Mouse (Mus musculus): Measurements from ENCODE around the gene Olfr391-ps. TPM values are rescaled to one million over a fixed set of nuclear protein-coding genes. Genes with fewer than 3 reads are reported as not detected.

Olfr391-ps gene
- total RNA-seq (2023): not detected

DNA sequence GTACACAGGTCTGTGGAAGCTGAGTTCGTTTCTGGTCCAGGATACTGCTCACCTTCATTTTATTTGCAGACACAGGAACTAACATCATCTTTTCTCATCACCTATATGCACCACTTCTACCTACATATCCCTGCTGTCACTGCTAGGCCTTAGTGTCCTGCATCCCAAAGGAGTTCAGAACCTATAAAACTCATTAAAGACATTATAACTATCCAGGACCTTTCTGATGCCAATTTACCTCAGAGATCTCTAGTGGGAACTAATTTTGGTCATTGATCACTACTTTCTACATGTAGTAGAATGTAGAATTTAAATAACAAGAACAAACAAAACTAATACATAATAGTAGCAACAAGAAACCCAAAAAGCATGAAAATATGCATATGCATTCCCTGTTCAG lies at the start of gene Olfr391-ps:
Gene Olfr391-ps, minus strand, starts transcription at position 101 of the 400 bp plus-strand sequence.

GRCm38 (mm10) chr11:73851354-73851753 lies 48.5 kb upstream of the Olfr391-ps start, which contains the start of gene Olfr393:
Olfr393 (minus strand) TSS chr11:73851454.

GRCm38 (mm10) chr11:73816949-73817348 lies 14.1 kb upstream of the Olfr391-ps start, which contains the start of gene Olfr392:
Olfr392 (minus strand) TSS chr11:73817049.

DNA sequence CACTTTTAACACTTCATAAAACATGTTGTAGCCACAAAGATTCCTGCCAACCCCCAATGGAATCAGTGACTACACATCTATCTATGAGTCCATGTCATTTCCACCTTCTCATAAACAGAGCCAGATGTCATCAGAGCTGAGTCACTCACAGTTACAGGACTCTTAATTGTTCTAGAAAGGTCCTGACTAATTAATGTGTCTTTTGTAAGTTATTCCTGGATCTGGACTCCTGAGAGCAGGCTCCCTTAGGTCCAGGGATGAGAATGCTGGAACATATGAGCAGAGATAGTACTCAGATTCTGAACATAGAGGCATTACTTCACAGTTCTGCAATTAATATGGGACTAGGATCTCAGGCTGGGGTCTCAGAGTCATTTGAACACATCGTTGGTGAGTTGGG lies 20.2 kb downstream of the Olfr391-ps start, which contains the start of gene Olfr390:
Gene Olfr390, plus strand, starts transcription at position 301 of the 400 bp plus-strand sequence.

DNA sequence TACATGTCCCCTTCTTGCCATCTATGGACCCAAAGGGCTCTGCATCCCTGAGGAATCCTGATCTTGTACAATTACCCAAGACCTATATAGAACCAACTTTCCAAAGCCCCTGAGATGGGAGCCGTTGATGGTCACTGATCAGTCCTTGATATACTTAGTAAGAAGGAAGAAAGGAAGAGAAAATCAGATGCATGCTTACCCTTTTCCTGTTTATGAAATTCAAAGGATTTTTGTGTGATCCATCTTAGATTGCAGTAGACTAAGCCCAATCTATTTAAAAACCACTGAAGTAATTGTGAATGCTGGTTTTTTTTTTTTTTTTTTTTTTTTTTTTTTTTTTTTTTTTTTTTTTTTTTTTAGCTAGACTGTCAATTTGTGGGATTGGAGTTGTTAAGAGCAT lies 22.2 kb downstream of the Olfr391-ps start, which contains the start of gene Olfr389:
Gene Olfr389, minus strand, starts transcription at position 101 of the 400 bp plus-strand sequence.

Other genes with a start within 250 kb of the Olfr391-ps start
- not detected for gene Olfr385, start 210.0 kb downstream of the Olfr391-ps start, total RNA-seq (2023)
- gene Olfr384, start 204.5 kb downstream of the Olfr391-ps start, total RNA-seq (2023): not detected
- not detected for gene Zfp735, start 114.3 kb downstream of the Olfr391-ps start, total RNA-seq (2023)
- not detected for gene Olfr389, start 22.3 kb downstream of the Olfr391-ps start, total RNA-seq (2023)
- not detected for gene Olfr390, start 20.1 kb downstream of the Olfr391-ps start, total RNA-seq (2023)
- not detected for gene Olfr392, start 14.0 kb upstream of the Olfr391-ps start, total RNA-seq (2023)
- not detected for gene Olfr393, start 48.4 kb upstream of the Olfr391-ps start, total RNA-seq (2023)
- not detected for gene Olfr394, start 87.7 kb upstream of the Olfr391-ps start, total RNA-seq (2023)
- not detected for gene Olfr395, start 106.2 kb upstream of the Olfr391-ps start, total RNA-seq (2023)
- gene Olfr23, start 133.6 kb upstream of the Olfr391-ps start, total RNA-seq (2023): not detected
- not detected for gene Olfr397, start 157.8 kb upstream of the Olfr391-ps start, total RNA-seq (2023)
- not detected for gene Olfr398, start 187.4 kb upstream of the Olfr391-ps start, total RNA-seq (2023)